Mouse (Mus musculus): Measurements from ENCODE around the gene Krtap4-2.
"Not testable (repeated sequence)": the region's sequence is repeated elsewhere in the genome, so short reads cannot be mapped to it uniquely, and the experiment has no call there.

Krtap4-2 gene

DNA sequence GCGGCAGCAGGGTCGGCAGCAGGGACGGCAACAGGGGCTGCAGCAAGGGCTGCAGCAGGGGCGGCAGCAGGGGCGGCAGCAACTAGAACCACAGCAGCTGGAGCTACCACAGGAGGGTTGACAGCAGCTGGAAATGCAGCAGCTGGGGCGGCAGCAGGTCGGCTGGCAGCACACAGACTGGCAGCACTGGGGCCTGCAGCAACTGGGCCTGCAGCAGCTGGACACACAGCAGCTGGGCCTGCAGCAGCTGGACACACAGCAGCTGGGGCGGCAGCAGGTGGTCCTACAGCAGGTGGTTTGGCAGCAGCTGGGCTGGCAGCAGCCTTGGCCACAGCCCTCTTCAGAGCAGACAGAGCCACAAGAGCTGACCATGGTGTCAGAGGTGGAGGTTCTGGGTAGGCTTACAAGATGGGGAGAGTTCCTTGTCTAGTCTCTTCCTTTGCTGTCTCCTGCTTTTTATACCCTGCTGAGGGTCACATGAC, at the start of gene Krtap4-2:
Gene Krtap4-2, minus strand, starts transcription at position 432 of the 482 bp plus-strand sequence.
- no peak for DNase-seq

DNA sequence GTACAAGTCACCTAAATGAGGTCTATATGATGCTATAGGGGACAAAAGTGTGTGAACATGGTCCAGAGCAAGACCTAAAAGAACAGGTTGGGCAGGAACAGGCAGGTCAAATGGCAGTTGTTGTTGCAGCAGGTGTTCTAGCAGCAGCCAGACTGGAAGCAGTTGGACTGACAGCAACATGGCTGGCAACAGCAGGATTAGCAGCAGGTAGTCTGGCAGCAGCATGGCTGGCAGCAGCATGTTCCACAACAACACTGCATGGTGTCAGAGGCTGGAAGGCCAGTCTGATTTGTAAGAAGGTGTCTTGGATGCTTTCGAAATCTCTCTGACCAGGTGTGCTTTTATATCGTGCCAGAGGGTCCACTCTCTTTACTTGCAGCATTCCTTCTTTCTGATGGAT, 48.6 kb upstream of the Krtap4-2 start:
- no peak for DNase-seq

DNA sequence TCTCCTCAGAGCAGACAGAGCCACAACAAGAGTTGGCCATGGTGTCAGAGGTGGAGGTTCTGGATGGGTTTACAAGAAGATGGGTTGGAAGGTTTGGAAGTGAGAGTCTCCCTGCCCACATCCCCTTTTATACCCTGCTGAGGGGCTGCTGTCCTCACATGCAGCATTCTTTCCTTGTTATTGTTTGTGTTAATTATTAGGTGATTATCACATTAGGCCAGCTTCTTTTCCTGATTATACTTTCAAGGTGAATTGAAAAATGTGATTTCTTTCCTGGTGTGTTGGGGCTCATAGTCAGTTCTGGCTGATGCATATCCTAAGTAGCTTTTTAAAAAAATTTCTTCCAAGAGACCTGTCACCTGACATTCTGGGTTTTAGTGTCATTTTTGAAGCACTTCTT, 31.0 kb upstream of the Krtap4-2 start, which contains the start of gene Krtap4-6:
Gene Krtap4-6, minus strand, starts transcription at position 101 of the 400 bp plus-strand sequence.
- DNase-seq: no peak

- no peak for DNase-seq
Measured at GRCm38 (mm10) chr11:99662802-99663201, 27.9 kb upstream of the Krtap4-2 start.

GRCm38 (mm10) chr11:99659256-99659655, 24.4 kb upstream of the Krtap4-2 start:
- DNase-seq: no peak

- DNase-seq: not testable (repeated sequence)
Measured at GRCm38 (mm10) chr11:99658467-99659010, 23.7 kb upstream of the Krtap4-2 start, which contains the start of gene Gm11563. Gene Gm11563, minus strand, starts transcription at chr11:99658960.

- no peak for DNase-seq
Measured at GRCm38 (mm10) chr11:99657051-99657450, 22.2 kb upstream of the Krtap4-2 start.

GRCm38 (mm10) chr11:99650136-99650535, 15.3 kb upstream of the Krtap4-2 start, which contains the start of gene Gm11555:
Gene Gm11555, minus strand, starts transcription at chr11:99650236.
- no peak for DNase-seq

GRCm38 (mm10) chr11:99646444-99646843, 11.6 kb upstream of the Krtap4-2 start:
- DNase-seq: no peak

DNA sequence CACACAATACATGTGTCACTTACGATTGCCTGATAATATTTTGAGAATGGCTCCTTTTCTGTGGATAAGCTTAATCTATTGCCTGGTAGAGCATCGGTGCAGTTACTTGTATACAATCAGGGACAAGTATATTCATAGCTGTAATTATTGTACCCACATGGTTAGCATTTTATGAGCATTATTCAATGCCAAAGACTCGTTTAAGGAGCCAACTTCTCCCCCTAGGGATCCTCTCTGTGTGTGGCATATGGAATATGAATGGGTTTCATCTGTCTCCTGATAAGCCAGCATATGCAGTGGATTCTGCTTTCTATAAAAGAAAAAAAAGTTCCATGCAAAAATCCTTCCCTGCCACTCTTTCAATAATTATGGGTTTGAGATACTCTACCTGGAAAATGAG, 9.5 kb upstream of the Krtap4-2 start:
- no peak for DNase-seq

GRCm38 (mm10) chr11:99643635-99644139, 8.8 kb upstream of the Krtap4-2 start, which contains the start of gene Krtap4-7:
Gene Krtap4-7, minus strand, starts transcription at chr11:99644089.
- DNase-seq: not testable (repeated sequence)

- no peak for DNase-seq
Measured at GRCm38 (mm10) chr11:99640926-99641325, 6.0 kb upstream of the Krtap4-2 start.

- DNase-seq: no peak
Measured at GRCm38 (mm10) chr11:99637086-99637485, 2.2 kb upstream of the Krtap4-2 start.

DNA sequence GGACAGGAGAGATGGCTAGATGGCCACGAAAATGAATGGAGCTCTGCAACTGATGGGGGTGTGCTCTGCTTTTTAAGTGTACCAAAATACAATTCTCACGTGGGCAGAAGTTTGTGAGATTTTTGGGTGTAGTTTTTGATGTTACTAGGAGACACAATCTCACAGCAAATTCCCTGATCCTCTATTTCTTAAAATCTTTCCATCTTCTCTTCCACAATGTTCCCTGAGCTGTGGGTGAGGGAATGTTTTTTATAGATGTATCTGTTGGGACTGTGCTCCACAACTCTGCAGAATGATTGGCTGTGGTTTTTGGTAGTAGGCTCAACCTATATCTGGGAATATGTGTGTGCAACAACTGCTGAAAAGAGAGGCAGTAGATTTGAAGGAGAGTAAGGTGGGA, 1.6 kb downstream of the Krtap4-2 start:
- no peak for DNase-seq

GRCm38 (mm10) chr11:99630890-99631289, 4.0 kb downstream of the Krtap4-2 start:
- no peak for DNase-seq

DNA sequence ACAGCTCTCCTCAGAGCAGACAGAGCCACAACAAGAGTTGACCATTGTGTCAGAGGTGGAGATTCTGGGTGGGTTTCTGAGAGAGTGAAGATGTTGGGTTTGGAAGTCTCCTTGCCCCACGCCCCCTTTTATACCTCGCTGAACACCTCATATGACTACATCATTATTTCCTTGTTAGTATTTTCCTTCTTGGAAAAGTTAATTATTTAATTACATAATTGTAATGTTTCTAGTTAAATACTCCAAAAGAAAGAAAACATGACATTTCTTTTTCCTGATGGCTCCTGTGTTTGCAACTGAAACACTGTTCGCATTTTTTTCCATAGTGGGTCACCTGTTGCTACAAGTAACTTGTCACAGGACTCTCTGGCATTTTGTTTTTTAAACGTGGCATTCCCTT, 6.7 kb downstream of the Krtap4-2 start, which contains the start of gene Krtap4-1:
Gene Krtap4-1, minus strand, starts transcription at position 101 of the 400 bp plus-strand sequence.
- DNase-seq: no peak

GRCm38 (mm10) chr11:99620335-99620734, 14.5 kb downstream of the Krtap4-2 start, which contains the start of gene Gm11562:
Gene Gm11562, minus strand, starts transcription at chr11:99620435.
- DNase-seq: no peak

- DNase-seq: peak; percentile 40
Measured at GRCm38 (mm10) chr11:99614796-99615363, 20.0 kb downstream of the Krtap4-2 start, which contains the start of gene Krtap2-4. Gene Krtap2-4, minus strand, starts transcription at chr11:99614846.

GRCm38 (mm10) chr11:99610089-99610488, 24.8 kb downstream of the Krtap4-2 start, which contains the start of gene Gm11937:
Gene Gm11937, minus strand, starts transcription at chr11:99610189.
- DNase-seq: peak; percentile 4

DNA sequence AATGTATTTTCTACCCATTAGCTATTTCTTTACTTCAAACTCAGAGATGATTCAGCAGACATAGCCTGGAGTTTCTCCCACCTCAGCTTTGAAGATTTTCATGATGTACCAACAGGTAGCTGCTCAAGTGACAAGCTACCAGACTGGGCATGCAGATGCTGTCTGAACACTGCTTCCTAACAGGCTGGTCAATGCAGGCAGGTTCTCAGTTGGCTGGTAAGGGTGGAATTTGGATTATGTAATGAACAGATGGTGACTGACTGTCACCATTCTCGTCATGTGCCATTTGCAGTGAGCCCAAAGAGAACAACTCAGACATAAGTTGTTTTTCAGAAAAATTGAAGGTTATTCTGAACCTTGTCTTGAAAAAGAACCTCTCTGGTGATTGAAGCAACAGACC, 25.8 kb downstream of the Krtap4-2 start:
- DNase-seq: peak; percentile 19

GRCm38 (mm10) chr11:99603208-99603607, 31.7 kb downstream of the Krtap4-2 start, which contains the start of gene Gm11938:
Gene Gm11938, minus strand, starts transcription at chr11:99603308.
- DNase-seq: not testable (repeated sequence)

DNA sequence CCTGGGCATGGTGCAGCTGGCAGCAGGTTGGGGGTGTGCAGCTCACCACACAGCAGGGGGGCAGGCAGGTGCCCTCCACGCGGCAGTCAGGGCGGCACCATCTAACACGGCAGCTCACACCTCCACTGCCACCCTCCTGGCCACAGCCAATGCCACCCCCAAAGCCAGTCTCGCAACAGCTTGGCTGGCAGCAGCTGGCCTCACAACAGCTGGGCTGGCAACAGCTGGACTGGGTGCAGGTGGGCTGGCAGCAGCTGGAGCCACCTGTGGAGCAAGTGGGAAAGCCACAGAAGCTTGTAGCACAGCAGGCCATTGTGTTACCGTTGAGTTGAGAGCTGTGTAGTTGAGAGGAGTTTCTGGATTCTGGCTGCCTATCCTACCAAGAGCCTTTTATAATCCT, 37.1 kb downstream of the Krtap4-2 start, which contains the start of gene Krtap9-3:
Gene Krtap9-3, minus strand, starts transcription at position 364 of the 400 bp plus-strand sequence.
- peak; percentile 55 for DNase-seq

GRCm38 (mm10) chr11:99590981-99591380, 43.9 kb downstream of the Krtap4-2 start, which contains the start of gene Krtap1-3:
Gene Krtap1-3, minus strand, starts transcription at chr11:99591339.
- DNase-seq: no peak
